Mouse (Mus musculus): ENCODE measurements around the gene Spta1. TPM values are rescaled to one million over a fixed set of nuclear protein-coding genes. Genes with fewer than 3 reads are reported as not detected.

The Spta1 gene
- total RNA-seq (2021): under 1 TPM; 0.07 to 0.12 TPM

DNA sequence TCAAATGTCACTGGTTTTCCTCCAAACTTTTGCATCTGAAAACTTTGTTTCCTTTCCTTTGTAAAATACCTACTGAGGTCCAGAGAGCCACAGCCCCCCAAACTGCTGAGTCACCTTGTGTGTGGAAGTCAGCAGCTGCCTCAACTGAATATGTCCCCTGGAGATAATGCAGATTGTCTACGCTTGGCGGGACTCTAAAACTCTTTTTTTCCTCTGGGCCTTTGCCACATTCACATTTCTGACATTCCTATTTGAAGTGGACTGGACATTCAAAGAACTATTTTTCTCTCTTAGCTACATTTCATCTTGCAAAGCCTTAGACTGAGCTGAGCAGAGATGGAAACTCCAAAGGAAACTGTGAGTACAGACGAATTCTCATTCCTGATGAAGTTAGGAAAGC, at the start of gene Spta1:
Spta1 (plus strand) TSS at position 172 of the 400 bp plus-strand sequence.
- DNase-seq (ENCODE audit: extremely low spot score in 1 of 2, low spot score in 1 of 2): no peak

DNA sequence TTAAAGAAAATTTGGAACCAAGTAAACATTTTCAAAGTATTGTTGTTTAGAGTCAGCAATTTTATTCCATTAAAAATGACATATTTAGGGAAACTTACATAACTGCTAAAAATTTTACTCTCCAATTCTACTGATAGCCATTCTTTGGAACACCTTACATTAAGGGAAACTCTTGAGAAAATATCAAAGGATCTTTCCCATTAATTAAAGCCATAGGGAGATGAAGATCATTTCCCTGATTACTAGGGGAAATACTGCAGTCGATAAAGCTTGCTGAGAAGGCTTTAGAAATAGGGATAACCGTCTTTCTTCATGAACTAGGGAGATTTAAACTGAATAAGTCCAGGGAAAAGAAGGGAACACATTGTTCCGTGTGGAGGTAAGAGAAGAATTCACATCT, 41.4 kb upstream of the Spta1 start, which contains the start of gene Olfr424:
Olfr424 (plus strand) TSS at position 301 of the 400 bp plus-strand sequence.
- no peak for DNase-seq (ENCODE audit: extremely low spot score in 1 of 2, low spot score in 1 of 2)

GRCm38 (mm10) chr1:174131999-174132398, 40.6 kb upstream of the Spta1 start:
- no peak for DNase-seq (ENCODE audit: extremely low spot score in 1 of 2, low spot score in 1 of 2)

GRCm38 (mm10) chr1:174141384-174141783, 31.2 kb upstream of the Spta1 start:
- DNase-seq (ENCODE audit: extremely low spot score in 1 of 2, low spot score in 1 of 2): no peak

- no peak for DNase-seq (ENCODE audit: extremely low spot score in 1 of 2, low spot score in 1 of 2)
Measured at GRCm38 (mm10) chr1:174146696-174147095, 25.9 kb upstream of the Spta1 start.

- DNase-seq (ENCODE audit: extremely low spot score in 1 of 2, low spot score in 1 of 2): no peak
Measured at GRCm38 (mm10) chr1:174149289-174149688, 23.3 kb upstream of the Spta1 start.

GRCm38 (mm10) chr1:174155333-174155732, 17.2 kb upstream of the Spta1 start, which contains the start of gene Olfr420:
Gene Olfr420, plus strand, starts transcription at chr1:174155633.
- DNase-seq (ENCODE audit: extremely low spot score in 1 of 2, low spot score in 1 of 2): no peak

DNA sequence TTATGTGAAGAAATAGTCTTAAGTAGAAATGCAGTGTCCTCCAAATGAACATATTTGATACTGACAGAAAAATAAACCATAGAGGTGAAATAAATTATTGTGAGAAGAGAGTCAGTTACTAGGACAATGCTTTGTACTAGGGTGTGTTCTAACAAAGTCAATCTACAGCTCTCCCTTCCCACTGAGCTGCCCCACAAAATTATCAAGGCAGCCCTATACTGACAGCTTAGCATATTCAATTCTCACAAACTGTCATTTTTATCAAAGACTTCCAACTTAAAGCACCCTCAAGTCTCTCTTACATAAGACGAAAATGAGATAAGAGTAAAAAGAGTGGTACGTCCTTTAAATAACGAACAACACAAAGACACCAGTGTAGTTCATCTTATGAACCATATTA, 15.0 kb upstream of the Spta1 start:
- no peak for DNase-seq (ENCODE audit: extremely low spot score in 1 of 2, low spot score in 1 of 2)

DNA sequence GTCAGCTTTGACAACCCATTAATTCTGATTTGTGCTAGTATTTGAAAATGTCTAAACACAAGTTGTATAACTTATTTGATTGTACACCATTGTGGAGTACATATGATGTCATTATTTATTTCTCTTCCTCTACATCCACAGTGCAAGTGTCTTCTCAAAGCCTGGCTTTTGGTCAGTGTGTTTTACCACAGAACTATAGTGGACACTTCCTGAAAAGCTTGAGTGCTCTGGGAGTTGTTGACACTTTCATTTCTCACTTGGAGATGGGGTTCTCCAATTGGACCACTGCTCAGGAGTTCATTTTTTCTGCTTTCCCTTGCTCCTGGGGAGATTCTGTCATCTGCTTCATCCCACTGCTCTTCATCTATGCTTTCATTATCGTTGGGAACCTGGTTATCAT, 14.1 kb upstream of the Spta1 start:
- no peak for DNase-seq (ENCODE audit: extremely low spot score in 1 of 2, low spot score in 1 of 2)

GRCm38 (mm10) chr1:174159095-174159494, 13.5 kb upstream of the Spta1 start:
- no peak for DNase-seq (ENCODE audit: extremely low spot score in 1 of 2, low spot score in 1 of 2)

DNA sequence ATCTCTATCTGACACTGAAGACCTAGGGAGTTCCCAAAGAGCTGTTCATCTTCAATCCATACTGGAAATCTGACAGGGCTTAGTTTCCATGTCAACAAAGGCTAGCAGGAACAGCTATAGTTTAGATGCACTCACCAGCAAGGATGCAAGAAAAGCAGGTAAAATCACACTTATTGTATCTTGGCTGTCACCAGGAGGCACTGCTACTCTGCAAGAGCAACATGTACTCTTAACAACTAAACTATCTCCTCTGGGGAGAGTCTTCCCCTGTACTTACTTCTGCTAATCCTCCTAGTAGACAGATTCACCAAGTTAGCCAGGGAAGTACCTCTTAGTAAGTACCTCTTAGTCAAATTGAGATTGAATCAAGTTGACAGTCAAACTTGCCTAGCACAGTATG, 3.6 kb upstream of the Spta1 start:
- DNase-seq (ENCODE audit: extremely low spot score in 1 of 2, low spot score in 1 of 2): no peak

GRCm38 (mm10) chr1:174170706-174171501, 1.7 kb upstream of the Spta1 start:
- no peak for DNase-seq (ENCODE audit: extremely low spot score in 1 of 2, low spot score in 1 of 2)

- DNase-seq (ENCODE audit: extremely low spot score in 1 of 2, low spot score in 1 of 2): no peak
Measured at GRCm38 (mm10) chr1:174171537-174171936, 1.0 kb upstream of the Spta1 start.

- DNase-seq (ENCODE audit: extremely low spot score in 1 of 2, low spot score in 1 of 2): no peak
Measured at GRCm38 (mm10) chr1:174204699-174205098, 32.1 kb downstream of the Spta1 start.

GRCm38 (mm10) chr1:174212286-174212685, 39.7 kb downstream of the Spta1 start:
- DNase-seq (ENCODE audit: extremely low spot score in 1 of 2, low spot score in 1 of 2): no peak

DNA sequence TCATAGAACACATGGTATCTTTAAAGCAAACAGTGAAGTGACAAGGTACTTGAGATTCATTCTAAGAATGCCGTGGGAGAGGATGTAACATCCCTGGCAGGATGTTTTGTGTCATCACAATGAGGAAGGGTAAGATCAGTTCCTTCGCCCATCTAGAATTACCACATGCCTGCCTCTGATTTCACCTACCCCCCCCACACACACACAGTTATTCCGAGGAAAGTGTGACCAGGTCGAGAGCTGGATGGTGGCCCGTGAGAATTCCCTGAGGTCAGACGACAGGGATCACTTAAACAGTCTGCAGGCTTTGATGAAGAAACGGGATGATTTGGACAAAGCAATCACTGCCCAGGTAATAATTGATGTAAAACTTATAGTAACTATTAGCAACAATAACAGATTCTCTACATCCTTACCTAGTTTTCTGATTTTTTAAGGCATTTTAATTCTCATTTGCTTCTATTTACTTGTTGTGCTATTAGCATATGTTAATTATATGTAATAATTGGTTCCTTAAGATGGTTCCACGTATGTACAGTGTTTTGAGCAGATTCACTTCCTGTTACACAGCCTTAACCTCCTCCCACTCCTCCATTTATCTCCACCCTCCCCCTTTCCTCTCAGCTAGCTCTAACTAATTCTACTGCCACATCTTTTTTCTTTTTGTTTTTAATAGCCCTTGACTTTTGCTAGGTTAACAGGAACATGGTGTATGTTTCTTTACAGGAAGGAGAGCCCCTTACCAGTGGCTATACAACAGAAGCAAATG, 42.9 kb downstream of the Spta1 start:
- DNase-seq (ENCODE audit: extremely low spot score in 1 of 2, low spot score in 1 of 2): no peak

GRCm38 (mm10) chr1:174216528-174217204, 44.1 kb downstream of the Spta1 start:
- no peak for DNase-seq (ENCODE audit: extremely low spot score in 1 of 2, low spot score in 1 of 2)

GRCm38 (mm10) chr1:174239916-174240315, 67.3 kb downstream of the Spta1 start:
- DNase-seq (ENCODE audit: extremely low spot score in 1 of 2, low spot score in 1 of 2): no peak

DNA sequence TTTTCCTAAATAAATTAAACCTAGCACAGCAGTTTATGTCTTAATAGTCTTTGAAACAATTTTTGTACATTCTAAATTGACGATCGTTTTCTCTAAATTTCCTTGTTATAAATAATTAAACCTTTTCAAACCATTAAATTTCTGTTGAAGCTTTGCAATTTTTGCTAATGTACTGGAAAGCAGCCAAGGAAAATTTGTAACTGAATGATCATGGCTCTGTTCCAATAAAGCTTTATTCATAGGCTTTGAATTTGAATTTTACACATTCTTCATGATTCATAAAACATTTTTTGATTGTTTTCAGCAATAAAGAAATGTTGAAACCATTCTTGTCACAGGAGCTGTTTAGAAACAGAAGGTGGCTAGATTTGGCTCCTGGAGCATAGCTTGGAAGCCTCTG, 72.0 kb downstream of the Spta1 start:
- DNase-seq (ENCODE audit: extremely low spot score in 1 of 2, low spot score in 1 of 2): no peak

DNA sequence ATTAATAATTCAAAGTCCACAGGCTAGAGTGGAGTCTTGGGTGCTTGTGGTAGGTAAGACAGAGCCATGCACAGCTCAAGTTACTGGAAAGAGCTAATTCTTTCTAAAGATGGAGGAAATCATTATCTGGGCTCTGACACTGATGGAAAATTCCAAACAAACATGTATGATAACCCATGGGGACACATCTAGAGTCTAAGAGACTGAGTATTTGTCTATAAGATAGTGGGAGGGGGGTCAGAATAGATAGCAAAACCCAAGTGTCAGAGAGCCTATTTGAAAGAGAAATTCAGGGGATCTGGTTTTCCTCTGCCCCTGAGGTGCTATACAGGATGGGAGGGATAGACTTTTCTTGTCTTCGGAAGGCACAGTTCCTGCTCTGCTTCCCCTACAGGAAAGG, 73.5 kb downstream of the Spta1 start:
- no peak for DNase-seq (ENCODE audit: extremely low spot score in 1 of 2, low spot score in 1 of 2)

- no peak for DNase-seq (ENCODE audit: extremely low spot score in 1 of 2, low spot score in 1 of 2)
Measured at GRCm38 (mm10) chr1:174247170-174247569, 74.6 kb downstream of the Spta1 start.

All from layer of hippocampus, postnatal 25 days (tissue).